Mouse (Mus musculus) forebrain, postnatal 0 days (tissue): Measurements from ENCODE around the gene Tbc1d25. TPM values are rescaled to one million over a fixed set of nuclear protein-coding genes. Genes with fewer than 3 reads are reported as not detected.

Experiments used
- ATAC-seq: fragments of 200-750 bp; cut with Nextera tagmentation; 2 replicates; pipeline ENCODE4 v1.8.0; 2017; ENCODE audit warnings: mild to moderate bottlenecking, moderate library complexity
- DNase-seq: peaks from one replicate; pipeline ENCODE4 v3.0.0-alpha.2; 2015
- H3K27ac ChIP-seq: fragments of 300-500 bp; sonication (generic); 2 replicates; pipeline ENCODE4 v1.5.1; 2014; ENCODE audit warnings: low read depth, mild to moderate bottlenecking, antibody characterized with exemption, low read length, moderate library complexity, mixed read lengths
- H3K27me3 ChIP-seq: fragments of 300-500 bp; sonication (generic); 2 replicates; pipeline ENCODE4 v1.6.1; 2014; ENCODE audit warnings: mild to moderate bottlenecking, low read length, mixed read lengths; ENCODE audit not compliant: insufficient read depth
- H3K36me3 ChIP-seq: fragments of 300-500 bp; sonication (generic); 2 replicates; pipeline ENCODE4 v1.6.1; 2014; ENCODE audit warnings: mild to moderate bottlenecking, moderate library complexity; ENCODE audit not compliant: insufficient read depth
- H3K4me1 ChIP-seq: fragments of 300-500 bp; sonication (generic); 2 replicates; pipeline ENCODE4 v1.6.1; 2014; ENCODE audit warnings: antibody characterized with exemption; ENCODE audit not compliant: insufficient read depth
- H3K4me2 ChIP-seq: fragments of 300-500 bp; sonication (generic); 2 replicates; pipeline ENCODE4 v1.6.1; 2014; ENCODE audit warnings: low read depth, mild to moderate bottlenecking, moderate library complexity
- H3K4me3 ChIP-seq: fragments of 300-500 bp; sonication (generic); 2 replicates; pipeline ENCODE4 v1.5.1; 2014; ENCODE audit warnings: low read depth, low read length, mixed read lengths
- H3K9ac ChIP-seq: fragments of 300-500 bp; sonication (generic); 2 replicates; pipeline ENCODE4 v1.6.1; 2014; ENCODE audit warnings: mild to moderate bottlenecking
- H3K9me3 ChIP-seq: fragments of 300-500 bp; sonication (generic); 2 replicates; pipeline ENCODE4 v1.6.1; 2016; ENCODE audit warnings: low read length
- CTCF ChIP-seq: sonication (generic); IDR thresholded peaks from 2 replicates; pipeline ENCODE4 v1.5.1; 2016; ENCODE audit warnings: antibody characterized with exemption, control low read depth, low read depth
- WGBS: fragments of 180-500 bp; shearing (Covaris S2); extraction: QIAGEN DNeasy Blood & Tissue Kit; methylation state at CpG from one replicate; pipeline ENCODE4 v1.1.7; 2014; 5-methylcytosine and 5-hydroxymethylcytosine counted together
- polyA plus RNA-seq: library from polyadenylated mRNA; unstranded; fragments of >200 nt; fragmentation: Nextera tagmentation; extraction: Ambion mirVana; gene quantifications from 2 replicates; pipeline ENCODE4 v1.2.1, GENCODE M21; 2015
- total RNA-seq: library from RNA; depleted of rRNA; stranded (reverse); fragments of >200 nt; gene quantifications from 2 replicates; pipeline ENCODE4 v1.2.3, GENCODE M21; 2014

The Tbc1d25 gene
- total and polyA plus RNA-seq, 2 experiments from 2014 or later: 16.3 to 22.7 TPM

GRCm38 (mm10) chrX:8217383-8217782 lies 41.4 kb upstream of the Tbc1d25 start:
- Histone ChIP-seq H3K9ac (no peak overlapping the region), H3K27ac (no peak overlapping the region), H3K4me2 (no peak overlapping the region), H3K36me3 (no peaks in the 10 kb centered on the region), H3K4me3 (no peak overlapping the region), H3K27me3 (no peaks in the 10 kb centered on the region), H3K9me3 (no peaks in the 10 kb centered on the region), H3K4me1 (no peaks in the 10 kb centered on the region)
- TF ChIP-seq CTCF: no peak
- no peak for ATAC-seq
- 31% methylated on average over 6 of the region's 6 CpGs for WGBS
- DNase-seq: no peak

DNA sequence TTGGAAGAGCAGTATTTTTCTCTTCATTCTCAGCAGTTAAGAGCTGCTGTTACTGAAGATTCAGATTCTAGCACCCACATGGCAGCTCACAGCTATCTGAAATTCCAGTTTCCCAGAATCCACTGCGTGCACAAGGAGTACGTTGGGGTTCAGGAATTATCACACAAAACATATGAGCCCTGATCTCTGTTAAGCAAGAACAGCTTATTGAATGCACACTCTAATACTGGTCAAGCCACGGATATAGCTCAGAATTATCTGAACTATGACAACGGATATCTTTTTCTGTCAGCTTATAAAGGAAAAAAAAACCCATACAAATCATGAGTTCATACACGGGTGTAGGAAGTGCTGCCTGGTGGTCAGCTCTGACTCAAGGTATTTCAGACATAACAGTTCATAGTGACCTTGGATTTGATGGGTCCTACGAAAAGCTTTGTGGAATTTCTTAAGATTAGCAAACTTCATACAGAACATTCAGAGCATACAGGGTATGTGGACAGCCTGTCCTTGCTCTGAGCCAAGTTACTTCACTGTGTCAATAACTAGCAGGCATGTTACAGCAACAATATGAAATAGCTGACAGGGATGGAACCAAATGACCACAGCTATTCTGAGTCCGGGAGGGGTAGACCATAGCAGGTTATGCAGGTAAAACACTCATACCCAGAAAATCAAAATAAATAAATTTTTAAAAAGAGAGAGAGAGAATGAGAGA lies 35.7 kb upstream of the Tbc1d25 start:
- no peak overlapping the region for H3K27ac ChIP-seq
- no peak for TF ChIP-seq CTCF
- no peaks in the 10 kb centered on the region for H3K9me3 ChIP-seq
- H3K27me3 ChIP-seq: no peaks in the 10 kb centered on the region
- WGBS: 80% methylated on average over 7 of the region's 7 CpGs
- no peak overlapping the region for H3K9ac ChIP-seq
- no peak overlapping the region for H3K4me3 ChIP-seq
- no peaks in the 10 kb centered on the region for H3K4me1 ChIP-seq
- ATAC-seq: no peak
- no peak for DNase-seq
- no peaks in the 10 kb centered on the region for H3K36me3 ChIP-seq
- no peak overlapping the region for H3K4me2 ChIP-seq

GRCm38 (mm10) chrX:8209720-8210119 lies 33.7 kb upstream of the Tbc1d25 start:
- H3K27me3 ChIP-seq: no peaks in the 10 kb centered on the region
- no peak for DNase-seq
- WGBS: 69% methylated on average over 2 of the region's 2 CpGs
- H3K27ac ChIP-seq: no peak overlapping the region
- no peak for TF ChIP-seq CTCF
- H3K4me2 ChIP-seq: no peak overlapping the region
- no peak overlapping the region for H3K4me3 ChIP-seq
- H3K9me3 ChIP-seq: no peaks in the 10 kb centered on the region
- H3K36me3 ChIP-seq: no peaks in the 10 kb centered on the region
- H3K4me1 ChIP-seq: no peaks in the 10 kb centered on the region
- H3K9ac ChIP-seq: no peak overlapping the region
- no peak for ATAC-seq

DNA sequence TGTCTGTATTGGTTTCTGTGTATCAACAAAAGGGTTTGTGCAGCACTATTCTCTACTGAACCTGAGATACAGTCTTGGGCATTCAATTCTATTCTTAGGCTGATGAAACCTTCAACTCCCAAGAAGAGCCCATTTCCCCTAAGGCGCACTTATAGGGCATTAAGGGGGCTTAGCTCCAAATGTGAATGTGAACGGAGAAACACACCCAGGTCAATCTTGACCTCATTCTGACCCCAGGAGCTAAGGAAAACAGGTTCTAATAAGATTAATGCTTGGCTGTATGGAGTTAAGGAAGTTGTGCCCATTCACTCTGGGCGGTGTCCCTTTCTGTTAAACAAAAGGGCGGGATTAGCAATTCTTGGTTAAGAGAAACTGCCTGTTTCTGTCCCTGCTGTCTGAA lies 31.2 kb upstream of the Tbc1d25 start:
- Histone ChIP-seq H3K9me3 (no peaks in the 10 kb centered on the region), H3K4me2 (peak overlapping the region; percentile 56; the same call in 1 of the 2 replicates), H3K4me1 (no peaks in the 10 kb centered on the region), H3K9ac (no peak overlapping the region), H3K27ac (no peak overlapping the region), H3K36me3 (no peaks in the 10 kb centered on the region), H3K27me3 (no peaks in the 10 kb centered on the region), H3K4me3 (no peak overlapping the region)
- WGBS: 42% methylated on average over 4 of the region's 4 CpGs
- no peak for ATAC-seq
- DNase-seq: no peak
- TF ChIP-seq CTCF: no peak

DNA sequence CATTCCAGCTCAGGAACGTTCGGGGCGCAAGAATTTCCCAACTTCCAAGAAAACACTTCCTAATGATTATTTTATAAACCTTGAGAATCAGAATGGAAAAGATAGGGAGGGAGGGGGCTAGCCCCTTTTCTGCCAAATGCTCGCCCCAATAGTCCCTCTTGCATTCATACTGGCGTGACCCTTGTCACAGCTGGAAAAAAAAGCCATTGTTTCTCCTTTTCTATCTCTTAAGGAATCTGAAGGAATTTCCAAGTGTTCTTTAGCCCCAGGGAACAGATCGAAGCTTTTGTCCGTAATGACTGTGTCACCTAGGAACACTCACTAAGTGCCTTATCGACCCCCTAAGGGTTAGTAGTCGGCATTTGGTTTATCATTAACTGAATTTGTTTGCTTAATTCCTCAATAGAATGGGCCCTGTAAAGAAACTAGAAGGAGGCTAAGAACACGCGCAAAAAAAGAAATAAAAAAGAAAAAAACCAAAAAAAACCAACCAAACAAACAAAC lies 30.8 kb upstream of the Tbc1d25 start:
- peak overlapping the region; percentile 71 for H3K9ac ChIP-seq
- peak overlapping the region; percentile 57 for H3K4me3 ChIP-seq
- no peaks in the 10 kb centered on the region for H3K36me3 ChIP-seq
- H3K9me3 ChIP-seq: no peaks in the 10 kb centered on the region
- H3K4me2 ChIP-seq: peak overlapping the region; percentile 56
- no peaks in the 10 kb centered on the region for H3K27me3 ChIP-seq
- WGBS: 28% methylated on average over 11 of the region's 11 CpGs
- DNase-seq (no peak), ATAC-seq (no peak)
- H3K4me1 ChIP-seq: no peaks in the 10 kb centered on the region
- no peak overlapping the region for H3K27ac ChIP-seq
- no peak for TF ChIP-seq CTCF

GRCm38 (mm10) chrX:8206015-8206693 lies 30.2 kb upstream of the Tbc1d25 start, which contains the start of gene Porcn:
Porcn (minus strand) TSS chrX:8206525.
- no peak for TF ChIP-seq CTCF
- peak within 1 kb of the TSS; percentile 70 for H3K27ac ChIP-seq
- peak; percentile 88 for DNase-seq
- peak within 1 kb of the TSS; percentile 71 for H3K9ac ChIP-seq
- peak; percentile 98 for ATAC-seq
- no peaks in the 10 kb centered on the region for H3K9me3 ChIP-seq
- no peaks in the 10 kb centered on the region for H3K36me3 ChIP-seq
- peak within 1 kb of the TSS; percentile 56 for H3K4me2 ChIP-seq
- H3K27me3 ChIP-seq: no peaks in the 10 kb centered on the region
- peak within 1 kb of the TSS; percentile 57 for H3K4me3 ChIP-seq
- WGBS: 18% methylated on average over 46 of the region's 46 CpGs
- H3K4me1 ChIP-seq: no peaks in the 10 kb centered on the region

DNA sequence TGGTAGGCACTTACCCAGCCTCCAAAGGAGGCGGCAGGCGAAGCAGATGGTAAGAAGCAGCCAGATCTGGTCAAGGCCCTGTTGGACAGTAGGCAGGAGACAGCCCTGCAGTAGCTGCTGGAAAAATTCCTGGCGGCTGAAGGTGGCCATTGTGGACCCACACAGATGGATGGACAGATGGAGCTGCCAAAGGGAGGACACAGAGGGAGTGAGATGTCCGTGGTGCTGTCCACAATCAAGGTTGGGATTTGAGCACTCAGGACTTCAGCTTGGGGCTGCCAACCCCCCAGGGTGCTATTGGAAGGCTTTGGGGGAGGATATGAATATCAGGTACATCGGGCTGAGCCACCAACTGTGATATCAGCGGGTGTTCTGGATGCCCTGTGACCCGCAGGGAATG lies 29.6 kb upstream of the Tbc1d25 start:
- peak overlapping the region; percentile 56 for H3K4me2 ChIP-seq
- no peak for TF ChIP-seq CTCF
- no peaks in the 10 kb centered on the region for H3K9me3 ChIP-seq
- no peak overlapping the region for H3K27ac ChIP-seq
- peak; percentile 1; the same call in 1 of the 2 replicates for ATAC-seq
- peak overlapping the region; percentile 57 for H3K4me3 ChIP-seq
- no peaks in the 10 kb centered on the region for H3K4me1 ChIP-seq
- WGBS: 40% methylated on average over 7 of the region's 7 CpGs
- no peaks in the 10 kb centered on the region for H3K36me3 ChIP-seq
- no peaks in the 10 kb centered on the region for H3K27me3 ChIP-seq
- no peak for DNase-seq
- H3K9ac ChIP-seq: peak overlapping the region; percentile 71
